Mouse (Mus musculus) thymus, postnatal 25 days (tissue): ENCODE results near the gene Aldh16a1.
A peak's percentile ranks its signal among the peaks of the same experiment; 100 is the strongest.
"Not testable (repeated sequence)": the region's sequence is repeated elsewhere in the genome, so short reads cannot be mapped to it uniquely, and the experiment has no call there.

Experiments
- DNase-seq: peaks from one replicate; pipeline ENCODE4 v3.0.0; 2022

Aldh16a1 gene

GRCm38 (mm10) chr7:45131850-45132249 is 22.5 kb downstream of the Aldh16a1 start:
- DNase-seq = no peak

- DNase-seq = no peak
Measured at GRCm38 (mm10) chr7:45129776-45130512, 24.4 kb downstream of the Aldh16a1 start.

GRCm38 (mm10) chr7:45129318-45129717 is 25.1 kb downstream of the Aldh16a1 start:
- DNase-seq = no peak

- DNase-seq = peak; percentile 98
Measured at GRCm38 (mm10) chr7:45128624-45129246, 25.6 kb downstream of the Aldh16a1 start, which contains the start of gene Rpl13a. TSS of gene Rpl13a (minus strand) at chr7:45128761.

- DNase-seq = peak; percentile 17
Measured at GRCm38 (mm10) chr7:45127700-45128224, 26.6 kb downstream of the Aldh16a1 start.

- peak; percentile 35 for DNase-seq
Measured at GRCm38 (mm10) chr7:45126844-45127699, 27.3 kb downstream of the Aldh16a1 start.

- DNase-seq = peak; percentile 11
Measured at GRCm38 (mm10) chr7:45126147-45126843, 28.1 kb downstream of the Aldh16a1 start.

- DNase-seq = not testable (repeated sequence)
Measured at GRCm38 (mm10) chr7:45125649-45126048, 28.7 kb downstream of the Aldh16a1 start.

GRCm38 (mm10) chr7:45125144-45125600 is 29.2 kb downstream of the Aldh16a1 start:
- DNase-seq = peak; percentile 12

- DNase-seq = peak; percentile 98
Measured at GRCm38 (mm10) chr7:45124224-45125143, 29.9 kb downstream of the Aldh16a1 start, which contains the start of gene Rps11. TSS of gene Rps11 (minus strand) at chr7:45124439.

- peak; percentile 44 for DNase-seq
Measured at GRCm38 (mm10) chr7:45123186-45123570, 31.2 kb downstream of the Aldh16a1 start.

GRCm38 (mm10) chr7:45122561-45123185 is 31.7 kb downstream of the Aldh16a1 start:
- DNase-seq = no peak

- peak; percentile 12 for DNase-seq
Measured at GRCm38 (mm10) chr7:45121966-45122365, 32.4 kb downstream of the Aldh16a1 start.

- peak; percentile 87 for DNase-seq
Measured at GRCm38 (mm10) chr7:45121404-45121803, 33.0 kb downstream of the Aldh16a1 start.

GRCm38 (mm10) chr7:45119780-45120709 is 34.3 kb downstream of the Aldh16a1 start:
- peak; percentile 37 for DNase-seq

GRCm38 (mm10) chr7:45118336-45118735 is 36.0 kb downstream of the Aldh16a1 start:
- no peak for DNase-seq

- DNase-seq = no peak
Measured at GRCm38 (mm10) chr7:45117566-45117965, 36.8 kb downstream of the Aldh16a1 start.

GRCm38 (mm10) chr7:45113476-45113875 is 40.9 kb downstream of the Aldh16a1 start:
- no peak for DNase-seq

GRCm38 (mm10) chr7:45112529-45112928 is 41.9 kb downstream of the Aldh16a1 start:
- no peak for DNase-seq
